Mouse (Mus musculus) heart, postnatal 14 days (tissue): ENCODE results near the gene Mmp28. TPM values are rescaled to one million over a fixed set of nuclear protein-coding genes. Genes with fewer than 3 reads are reported as not detected.

Source experiments
- DNase-seq, 2 experiments: peaks; one replicate each; pipeline ENCODE4 v3.0.0; 2021 to 2022
- intact Hi-C: fragments of 180-260 bp; cut with DNase I; formaldehyde crosslinking; loops from one replicate; pipeline ENCODE4 v1.15.1; 2025
- total RNA-seq, 2 experiments: library from RNA; stranded (reverse); gene quantifications; 2 replicates each; pipeline ENCODE4 v1.2.3; 2021

Gene Mmp28
- total RNA-seq, 2 experiments from 2014 or later, result 7.6 to 9.6 TPM

DNA sequence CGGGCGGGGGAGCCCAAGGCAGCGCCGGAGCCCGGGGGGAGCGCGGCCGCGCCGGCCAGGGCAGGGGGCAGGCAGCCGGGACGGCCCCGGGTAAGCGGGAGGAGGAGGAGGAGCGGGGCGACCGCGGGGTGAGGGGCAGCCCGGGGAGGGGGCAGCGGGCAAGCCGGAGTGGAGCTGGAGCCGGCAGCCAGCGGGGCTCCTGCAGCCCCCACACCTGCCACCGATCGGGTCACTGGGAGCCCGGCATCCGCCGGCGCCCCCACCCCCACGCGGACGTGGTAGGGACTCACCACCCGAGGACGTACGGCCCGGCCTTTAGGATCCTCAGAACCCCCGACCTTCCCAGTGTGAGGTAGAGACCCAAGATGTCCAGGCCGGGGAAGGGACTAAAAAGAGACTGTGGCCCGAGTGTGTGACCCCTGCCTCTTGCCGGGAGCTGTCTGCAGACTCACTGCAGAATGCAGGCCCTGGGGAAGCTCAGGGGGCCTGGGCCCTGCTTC is 53.0 kb downstream of the Mmp28 start:
- intact Hi-C loops, result no loop called here
- peak in 1 of 2 experiments; percentile 24 for DNase-seq

- intact Hi-C loops, result no loop called here
- peak; percentile 29 to 38 for DNase-seq
These were observed 53.6 kb downstream of the Mmp28 start, which contains the start of gene Rasl10b for GRCm38 (mm10) chr11:83409087-83409754. Rasl10b (plus strand) TSS chr11:83409137.

DNA sequence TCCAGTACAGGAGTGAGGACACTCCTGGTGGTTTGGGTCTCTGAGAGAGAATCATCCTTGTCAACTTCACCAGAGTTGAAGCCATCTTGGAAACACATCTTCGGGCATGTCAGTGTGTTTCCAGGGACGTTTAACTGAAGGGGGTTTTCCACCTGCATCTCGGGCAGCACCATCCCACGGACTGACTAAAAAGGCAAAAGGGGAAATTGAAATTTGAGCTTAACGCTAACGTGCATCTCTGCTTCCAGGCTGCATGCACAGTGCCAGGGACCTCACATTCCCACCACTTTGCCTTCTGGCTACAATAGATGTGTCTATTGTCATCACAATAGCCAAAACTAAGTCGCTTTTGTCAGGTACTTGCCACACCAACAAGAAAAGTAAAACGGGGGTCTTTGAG is 54.6 kb downstream of the Mmp28 start:
- DNase-seq, result no peak
- intact Hi-C loops, result no loop called here

GRCm38 (mm10) chr11:83406391-83406790 is 56.5 kb downstream of the Mmp28 start:
- DNase-seq, result no peak
- intact Hi-C loops, result no loop called here

GRCm38 (mm10) chr11:83403787-83404186 is 59.1 kb downstream of the Mmp28 start:
- no peak for DNase-seq
- intact Hi-C loops, result no loop called here

GRCm38 (mm10) chr11:83398724-83399123 is 64.1 kb downstream of the Mmp28 start:
- intact Hi-C loops, result no loop called here
- no peak for DNase-seq

DNA sequence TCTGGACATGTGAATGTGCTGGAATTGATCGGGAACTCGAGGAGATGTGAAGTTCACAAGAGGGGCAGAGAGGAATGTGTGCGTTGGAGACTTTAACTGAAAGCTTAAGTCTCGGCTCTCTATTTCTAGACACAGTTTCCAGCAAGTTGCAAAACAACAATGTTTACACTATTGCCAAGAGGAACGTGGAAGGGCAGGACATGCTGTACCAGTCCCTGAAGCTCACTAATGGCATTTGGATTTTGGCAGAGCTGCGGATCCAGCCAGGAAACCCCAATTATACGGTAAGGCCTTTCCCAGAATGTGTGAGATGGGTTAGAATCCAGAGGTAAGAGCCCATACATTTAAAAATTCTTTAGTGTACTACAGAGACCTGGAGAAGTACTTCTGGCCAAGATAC is 65.2 kb downstream of the Mmp28 start:
- no peak for DNase-seq
- intact Hi-C loops, result no loop called here

- intact Hi-C loops, result no loop called here
- no peak for DNase-seq
These were observed 68.0 kb downstream of the Mmp28 start for GRCm38 (mm10) chr11:83394802-83395439.

DNA sequence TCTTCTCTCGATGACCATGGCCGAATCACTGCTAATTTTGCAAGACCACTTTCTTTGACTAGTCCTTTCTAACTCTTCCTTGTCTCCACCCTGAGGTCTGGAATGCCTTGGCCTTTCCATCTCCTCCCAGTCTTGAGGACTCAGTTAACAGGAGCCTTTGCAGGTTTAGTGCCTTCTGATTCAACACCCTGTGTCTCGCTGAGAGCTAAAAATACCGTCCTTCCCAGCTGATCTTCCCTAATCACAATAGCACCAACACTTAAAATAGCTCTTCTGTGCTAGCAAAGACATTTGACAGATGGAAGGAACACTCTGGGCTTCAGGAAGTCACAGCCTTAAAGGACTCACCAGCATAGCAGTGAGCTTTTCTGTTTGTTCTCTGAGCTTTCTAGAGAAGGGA is 69.8 kb downstream of the Mmp28 start:
- intact Hi-C loops, result no loop called here
- peak; percentile 9 to 11 for DNase-seq

Other genes with a start within 250 kb of the Mmp28 start
- gene Slfn14, start 176.3 kb downstream of the Mmp28 start, total RNA-seq, result under 1 TPM; 0.07 to 0.19 TPM
- 10 to 100 TPM; 52.6 to 58.6 TPM for gene Ap2b1, start 164.0 kb downstream of the Mmp28 start, total RNA-seq
- gene Pex12, start 160.5 kb downstream of the Mmp28 start, total RNA-seq, result 10 to 100 TPM in 1 of 2 experiments, 1 to 10 TPM in 1; 9.3 to 13.6 TPM
- gene Rasl10b, start 53.9 kb downstream of the Mmp28 start, total RNA-seq, result 10 to 100 TPM; 30.4 to 31.9 TPM
- gene Gas2l2, start 33.6 kb downstream of the Mmp28 start, total RNA-seq, result under 1 TPM in 1 of 2 experiments, not detected in 1; 0.24 TPM
- not detected for gene 1700020L24Rik, start 25.4 kb downstream of the Mmp28 start, total RNA-seq
- gene Taf15, start 10.0 kb upstream of the Mmp28 start, total RNA-seq, result 10 to 100 TPM; 37.8 to 38.5 TPM
- gene Heatr9, start 59.1 kb upstream of the Mmp28 start, total RNA-seq, result not detected
- under 1 TPM in 1 of 2 experiments, not detected in 1; 0.93 TPM for gene Ccl5, start 67.4 kb upstream of the Mmp28 start, total RNA-seq
- gene Ccl9, start 115.6 kb upstream of the Mmp28 start, total RNA-seq, result 1 to 10 TPM; 7.9 to 8.9 TPM
- 10 to 100 TPM in 1 of 2 experiments, 1 to 10 TPM in 1; 9.9 to 12.8 TPM for gene Ccl6, start 130.0 kb upstream of the Mmp28 start, total RNA-seq
- gene Rpl9-ps1, start 182.6 kb upstream of the Mmp28 start, total RNA-seq, result not detected
- not detected for gene Ccl3, start 186.3 kb upstream of the Mmp28 start, total RNA-seq
- gene Ccl4, start 199.5 kb upstream of the Mmp28 start, total RNA-seq, result not detected
- 1 to 10 TPM; 2.2 to 3.1 TPM for gene Wfdc17, start 240.9 kb upstream of the Mmp28 start, total RNA-seq
- gene Wfdc18, start 245.9 kb upstream of the Mmp28 start, total RNA-seq, result not detected